13 mouse cellular contexts compared by ENCODE assay signal in the genomic region with DNA sequence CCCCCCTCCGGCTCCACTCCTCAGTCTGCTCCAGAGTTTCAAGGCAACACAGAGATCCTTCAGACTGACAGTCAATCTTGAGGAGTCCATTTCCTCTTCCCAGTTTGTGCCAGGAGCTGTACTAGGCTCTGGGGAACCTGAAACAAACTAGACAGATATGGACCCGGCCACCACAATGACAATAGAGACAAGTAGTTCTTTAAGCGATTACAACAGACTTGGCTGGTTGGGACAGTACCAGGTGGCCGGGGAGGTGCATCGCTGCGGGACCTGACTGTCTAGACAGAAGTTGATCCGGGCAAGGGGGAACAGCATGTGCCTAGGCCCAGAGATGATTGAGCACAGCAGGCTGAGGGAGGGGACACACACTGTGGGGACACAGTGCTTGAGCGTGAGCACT. TPM values are rescaled to one million over a fixed set of nuclear protein-coding genes. Genes with fewer than 3 reads are reported as not detected.
A peak's percentile ranks its signal among the peaks of the same experiment; 100 is the strongest.
DNase-seq lines count a peak whose midpoint lies in the region; ATAC-seq lines count a peak whose summit lies in the region.
"Had no signal": no experiment of that assay in that cellular context is flagged by ENCODE, and none has a peak within 500 bp of the region (broad histone marks: within the 10 kb centered on the region; RNA-seq: fewer than 3 reads in every experiment).

No protein-coding gene starts in this region.

- H3K4me2 ChIP-seq in kidney, embryonic 14.5 days (replicated peaks; ENCODE audit: low read depth, low read length): no peak overlapping the region
- H3K4me2 ChIP-seq in hindbrain, embryonic 11.5 days (replicated peaks; ENCODE audit: low read depth, low read length): no peak overlapping the region
- H3K4me2 ChIP-seq: heart, embryonic 15.5 days had no signal

- no peaks in the 10 kb centered on the region; the same call in 1 of the 2 replicates for H3K27me3 ChIP-seq in kidney, embryonic 14.5 days (ENCODE audit: control insufficient read depth, insufficient read depth, low read length)
- no peaks in the 10 kb centered on the region for H3K27me3 ChIP-seq in hindbrain, embryonic 11.5 days (ENCODE audit: control insufficient read depth, insufficient read depth, low read length)

- 0 out of 2 replicates have a peak, but pooled peaks have one; percentile 28 for ATAC-seq in kidney, embryonic 14.5 days (ENCODE audit: low FRiP score, low TSS enrichment)
- no peak for ATAC-seq in hindbrain, embryonic 11.5 days (ENCODE audit: low FRiP score)
- ATAC-seq in monocyte, adult 5-6 weeks (replicated peaks; ENCODE audit: insufficient number of reproducible peaks, low FRiP score, low TSS enrichment, poor library complexity, severe bottlenecking): no peak
- ATAC-seq: activated CD4-positive, CD25-positive, alpha-beta regulatory T cell, adult 4 months had no signal

- H3K27ac ChIP-seq in kidney, embryonic 14.5 days (ENCODE audit: low read depth, low read length): no peak overlapping the region
- H3K27ac ChIP-seq in hindbrain, embryonic 11.5 days (ENCODE audit: low read depth, low read length): peak overlapping the region; percentile 30; the same call in 1 of the 2 replicates
- H3K27ac ChIP-seq: heart, embryonic 15.5 days had no signal

- WGBS in kidney, embryonic 14.5 days: 54% methylated on average over 8 of the region's 8 CpGs
- WGBS in hindbrain, embryonic 11.5 days: 16% methylated on average over 8 of the region's 8 CpGs

- H3K36me3 ChIP-seq in kidney, embryonic 14.5 days (ENCODE audit: control insufficient read depth, insufficient read depth, low read length): no peaks in the 10 kb centered on the region
- no peaks in the 10 kb centered on the region for H3K36me3 ChIP-seq in hindbrain, embryonic 11.5 days (ENCODE audit: control insufficient read depth, insufficient read depth, low read length)
- H3K36me3 ChIP-seq: heart, embryonic 15.5 days had no signal

- 0 out of 2 replicates have a peak, but pooled peaks cover 3% of the 10 kb centered on the region for H3K4me1 ChIP-seq in kidney, embryonic 14.5 days (ENCODE audit: control insufficient read depth, insufficient read depth, low read length)
- H3K4me1 ChIP-seq in hindbrain, embryonic 11.5 days (replicated peaks; ENCODE audit: control insufficient read depth, insufficient read depth, low read length): 0 out of 2 replicates have a peak, but pooled peaks cover 3% of the 10 kb centered on the region

- no peak overlapping the region for H3K9ac ChIP-seq in kidney, embryonic 14.5 days (ENCODE audit: low read depth, low read length)
- no peak overlapping the region for H3K9ac ChIP-seq in hindbrain, embryonic 11.5 days (ENCODE audit: low read depth, low read length)
- H3K9ac ChIP-seq: heart, embryonic 15.5 days had no signal

- DNase-seq in kidney, adult 8-10 months: no peak
- DNase-seq in retina, postnatal 1 day: peak; percentile 42
- no peak for DNase-seq in retina, embryonic 14.5 days (ENCODE audit: low spot score)
- peak; percentile 27 for DNase-seq in hindbrain, embryonic 11.5 days (ENCODE audit: low spot score)
- DNase-seq in urinary bladder, postnatal 4 days (ENCODE audit: low spot score in 2 of 2): no peak
- no peak for DNase-seq in right cerebral cortex, adult 2 months (ENCODE audit: low spot score in 2 of 2)
- DNase-seq: gastrocnemius, postnatal 10 days; kidney, adult 9 months; right cerebral cortex, adult 18-20 months had no signal

- 0 out of 2 replicates have a peak, but pooled peaks cover 2% of the 10 kb centered on the region for H3K9me3 ChIP-seq in kidney, embryonic 14.5 days (ENCODE audit: control insufficient read depth, low read length)
- no peaks in the 10 kb centered on the region for H3K9me3 ChIP-seq in hindbrain, embryonic 11.5 days (ENCODE audit: control insufficient read depth, low read length)
- H3K9me3 ChIP-seq: heart, embryonic 15.5 days had no signal

- H3K4me3 ChIP-seq in kidney, embryonic 14.5 days (ENCODE audit: low read length): no peak overlapping the region
- no peak overlapping the region for H3K4me3 ChIP-seq in hindbrain, embryonic 11.5 days (ENCODE audit: low read depth, low read length)
- H3K4me3 ChIP-seq: heart, embryonic 15.5 days had no signal

RNA-seq across cellular contexts. Expression of a gene that starts 1.2 kb away (rescaled TPM):
- polyA plus RNA-seq in kidney, embryonic 14.5 days (2014; fragmentation: Nextera tagmentation; extraction: Ambion mirVana): 77.3 and 85.9 TPM in 2 replicates
- polyA plus RNA-seq in hindbrain, embryonic 11.5 days (2014; fragmentation: Nextera tagmentation; extraction: Ambion mirVana): 71.4 and 72.4 TPM in 2 replicates
- total RNA-seq in monocyte, adult 5-6 weeks (2017): 9.7 to 15.8 TPM (median 10.2 TPM) in 3 replicates

RNA-seq across cellular contexts. Expression of a gene that starts 38.0 kb away (rescaled TPM):
- polyA plus RNA-seq in kidney, embryonic 14.5 days (2014; fragmentation: Nextera tagmentation; extraction: Ambion mirVana): not detected in 2 replicates
- 0.46 and 0.59 TPM in 2 replicates for polyA plus RNA-seq in hindbrain, embryonic 11.5 days (2014; fragmentation: Nextera tagmentation; extraction: Ambion mirVana)
- not detected in 3 replicates for total RNA-seq in monocyte, adult 5-6 weeks (2017)
- total RNA-seq: gastrocnemius, postnatal 10 days had no signal
- polyA plus RNA-seq: activated CD4-positive, CD25-positive, alpha-beta regulatory T cell, adult 4 months; heart, embryonic 15.5 days had no signal

RNA-seq across cellular contexts. Expression of a gene that starts 53.5 kb away (rescaled TPM):
- polyA plus RNA-seq in kidney, embryonic 14.5 days (2014; fragmentation: Nextera tagmentation; extraction: Ambion mirVana): 27.6 and 28.1 TPM in 2 replicates
- polyA plus RNA-seq in hindbrain, embryonic 11.5 days (2014; fragmentation: Nextera tagmentation; extraction: Ambion mirVana): 5.3 and 9.9 TPM in 2 replicates
- total RNA-seq in monocyte, adult 5-6 weeks (2017): 0.19 TPM in 1 of 3 replicates, not detected in the others
- polyA plus RNA-seq: activated CD4-positive, CD25-positive, alpha-beta regulatory T cell, adult 4 months had no signal

Comparison
In these comparisons a context has a peak if more than half of its experiments do, and no peak if none do; other contexts are left out.
1. DNase-seq: peak in retina, postnatal 1 day (single experiment) and hindbrain, embryonic 11.5 days (single experiment); none in kidney, adult 8-10 months (0 of 2), retina, embryonic 14.5 days (single experiment), urinary bladder, postnatal 4 days (0 of 2) and right cerebral cortex, adult 2 months (0 of 2).